In genomic region chr9:66703002-66703401, GRCm38 (mm10) we compare ENCODE assay signal across 25 mouse cellular contexts. TPM values are rescaled to one million over a fixed set of nuclear protein-coding genes. Genes with fewer than 3 reads are reported as not detected.
DNase-seq lines count a peak whose midpoint lies in the region; ATAC-seq and TF ChIP-seq lines count a peak whose summit lies in the region.
"Had no signal": no experiment of that assay in that cellular context is flagged by ENCODE, and none has a peak within 500 bp of the region (broad histone marks: within the 10 kb centered on the region; RNA-seq: fewer than 3 reads in every experiment).

No protein-coding gene starts in this region.

- no peak for TF ChIP-seq CTCF in kidney, adult 2 months (conservative IDR thresholded peaks at IDR 0.05; ENCODE audit: insufficient read depth, insufficient read length, low read depth, low read length)

- H3K4me1 ChIP-seq in kidney, adult 2 months (ENCODE audit: control insufficient read depth, insufficient read depth, low read length), result peaks cover 8% of the 10 kb centered on the region; the same call in 1 of the 2 replicates

- H3K27ac ChIP-seq in kidney, adult 2 months (ENCODE audit: insufficient read depth, low read depth, low read length), result no peak overlapping the region
- H3K27ac ChIP-seq: forebrain, embryonic 12.5 days; left cerebral cortex, adult 2 months; liver, embryonic 15.5 days; lung, embryonic 15.5 days; midbrain, embryonic 15.5 days; neural tube, embryonic 13.5 days; stomach, embryonic 15.5 days had no signal

- H3K27me3 ChIP-seq in kidney, adult 2 months (replicated peaks; ENCODE audit: control insufficient read depth, insufficient read depth, low read length), result no peaks in the 10 kb centered on the region
- H3K27me3 ChIP-seq: forebrain, embryonic 12.5 days; lung, embryonic 15.5 days; midbrain, embryonic 15.5 days; neural tube, embryonic 13.5 days; stomach, embryonic 15.5 days had no signal

- H3K36me3 ChIP-seq in kidney, adult 2 months (ENCODE audit: control insufficient read depth, insufficient read depth, low read length), result no peaks in the 10 kb centered on the region
- H3K36me3 ChIP-seq: forebrain, embryonic 12.5 days; liver, embryonic 15.5 days; lung, embryonic 15.5 days; midbrain, embryonic 15.5 days; neural tube, embryonic 13.5 days; stomach, embryonic 15.5 days had no signal

- TF ChIP-seq POLR2A in kidney, adult 2 months (IDR thresholded peaks at IDR 0.05; ENCODE audit: low read depth, low read length), result no peak

- no peak for ATAC-seq in cerebellum, adult (ENCODE audit: insufficient number of reproducible peaks, low FRiP score, low TSS enrichment)
- ATAC-seq: hindbrain, embryonic 16.5 days; intestine, embryonic 16.5 days; midbrain, embryonic 15.5 days had no signal

- H3K4me3 ChIP-seq in kidney, adult 2 months (ENCODE audit: insufficient read depth, low read depth, low read length), result no peak overlapping the region
- H3K4me3 ChIP-seq: forebrain, embryonic 12.5 days; left cerebral cortex, adult 2 months; liver, embryonic 15.5 days; lung, embryonic 15.5 days; megakaryocyte, embryonic 14.5 days; midbrain, embryonic 15.5 days; myocyte; neural tube, embryonic 13.5 days; stomach, embryonic 15.5 days had no signal

- DNase-seq in cerebellum, adult 11 months, result peak; percentile 55
- DNase-seq in kidney, adult 2 months, result peak; percentile 47
- DNase-seq in kidney, adult 8-10 months, result no peak
- DNase-seq in NIH3T3 (ENCODE audit: low read depth), result peak; percentile 33
- peak; percentile 47 to 51 for DNase-seq in cerebellum, postnatal 14 days
- DNase-seq in retina, postnatal 1 day, result no peak
- DNase-seq: adrenal gland, postnatal 10 days; heart, adult 11 months; left cerebral cortex, postnatal 4 days; liver; lung, postnatal 36 days; right cerebral cortex, postnatal 4 days; thymus, postnatal 25 days had no signal

- WGBS in kidney, adult 2 months, result 78% methylated on average over 4 of the region's 4 CpGs

RNA-seq across cellular contexts. Expression of gene Car12, which starts 10.5 kb away (rescaled TPM):
- 295 and 328 TPM in 2 replicates for polyA plus RNA-seq in kidney, adult 2 months (2012; rRNA removed)

Comparison
In these comparisons a context has a peak if more than half of its experiments do, and no peak if none do; other contexts are left out.
1. DNase-seq: peak in cerebellum, adult 11 months (single experiment), kidney, adult 2 months (single experiment), NIH3T3 (single experiment) and cerebellum, postnatal 14 days (2 of 2); none in kidney, adult 8-10 months (0 of 2) and retina, postnatal 1 day (single experiment).